Mouse (Mus musculus) mouse trophoblast stem cell (cell line): ENCODE results near the gene Tmem63c.

ENCODE experiments used
- in situ Hi-C, 2 experiments: fragments of 300-500 bp; cut with MseI, MboI; formaldehyde crosslinking; loops; 2 replicates in 1 of 2; 3 replicates in 1 of 2; pipeline ENCODE4 v1.15.1; 2025

The Tmem63c gene

DNA sequence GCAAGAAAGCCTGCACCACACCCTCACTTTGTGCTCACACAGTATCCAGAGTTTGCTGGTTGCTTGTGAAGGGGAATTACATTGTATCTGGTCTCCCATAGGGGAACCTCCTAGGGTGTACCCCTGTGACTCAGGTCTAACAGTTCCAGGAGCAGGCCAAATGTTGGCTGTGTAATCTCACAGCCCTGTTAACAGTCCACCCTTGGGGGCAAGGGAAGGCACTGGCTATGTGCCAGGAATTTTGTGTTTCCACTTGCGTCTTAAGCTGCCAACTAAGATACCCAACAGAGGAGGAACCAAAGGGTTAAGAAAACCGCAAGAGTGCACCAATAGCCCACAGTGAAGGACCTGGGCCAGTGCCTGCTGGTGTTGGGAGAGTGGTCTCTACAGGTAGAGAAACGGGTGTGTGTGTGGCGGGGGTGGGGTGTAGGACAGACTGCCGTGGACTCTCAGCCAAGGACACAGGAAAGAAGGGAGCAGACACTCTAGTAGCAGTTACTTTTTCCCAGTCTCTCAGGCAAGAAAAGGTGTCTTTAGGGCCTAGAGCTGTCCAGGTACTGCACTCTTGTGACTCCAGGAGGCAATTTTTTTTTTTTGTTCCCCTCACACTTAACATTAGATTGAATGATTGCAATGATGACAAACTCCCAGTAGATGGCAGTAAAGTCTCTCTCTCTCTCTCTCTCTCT is 20.8 kb upstream of the Tmem63c start:
- in situ Hi-C loops = no loop called here

DNA sequence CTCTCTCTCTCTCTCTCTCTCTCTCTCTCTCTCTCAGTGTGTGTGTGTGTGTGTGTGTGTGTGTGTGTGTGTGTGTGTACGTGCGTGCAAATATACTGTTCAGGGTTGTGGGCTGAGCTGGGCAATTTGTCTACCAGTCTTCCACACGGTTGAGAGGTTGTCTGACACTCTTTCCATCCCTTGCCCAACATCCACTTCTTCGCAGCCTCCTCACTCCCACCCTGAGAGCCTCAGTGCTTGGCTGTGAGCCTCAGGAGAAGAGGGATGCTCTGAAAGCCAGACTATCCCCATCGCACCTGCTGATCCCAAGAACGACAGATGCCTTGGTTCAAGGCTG is 20.3 kb upstream of the Tmem63c start:
- in situ Hi-C loops = no loop called here

DNA sequence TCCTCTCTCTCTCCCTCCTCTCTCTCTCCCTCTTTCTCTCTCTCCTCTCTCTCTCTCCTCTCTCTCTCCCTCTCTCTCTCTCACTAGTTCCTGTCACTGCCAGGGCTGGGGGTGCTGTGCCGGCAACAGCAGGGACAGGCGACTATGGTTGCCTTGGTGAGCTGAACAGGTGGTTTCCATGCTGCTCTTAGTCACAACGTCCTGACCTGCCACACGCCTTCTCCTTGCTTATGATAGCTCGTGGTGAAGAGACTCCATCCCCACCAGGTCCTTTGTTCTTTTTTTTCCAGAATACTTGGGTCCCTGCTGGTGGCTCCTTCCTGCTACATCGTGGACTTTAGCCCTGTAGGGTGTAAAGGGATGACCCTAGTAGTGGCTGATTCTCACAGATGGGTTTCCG is 18.9 kb upstream of the Tmem63c start:
- in situ Hi-C loops = no loop called here

DNA sequence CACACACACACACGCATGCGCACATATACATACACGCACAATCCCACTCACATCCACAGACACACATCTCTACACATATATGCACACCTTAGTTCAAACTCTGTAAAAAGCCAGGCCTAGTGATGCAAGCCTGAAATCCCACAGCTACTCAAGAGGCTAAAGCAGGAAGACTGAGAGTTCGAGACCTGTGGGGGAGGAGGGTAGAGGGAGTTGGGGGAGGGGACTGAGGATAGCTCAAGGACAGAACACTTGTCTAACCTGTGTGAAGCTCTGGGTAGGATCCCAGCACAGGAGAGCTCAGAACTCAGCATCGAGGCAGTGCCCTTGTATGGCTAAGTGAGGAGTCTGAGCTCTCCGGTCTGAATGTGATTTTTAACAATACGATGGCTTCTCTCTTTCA is 18.3 kb upstream of the Tmem63c start:
- in situ Hi-C loops = no loop called here

DNA sequence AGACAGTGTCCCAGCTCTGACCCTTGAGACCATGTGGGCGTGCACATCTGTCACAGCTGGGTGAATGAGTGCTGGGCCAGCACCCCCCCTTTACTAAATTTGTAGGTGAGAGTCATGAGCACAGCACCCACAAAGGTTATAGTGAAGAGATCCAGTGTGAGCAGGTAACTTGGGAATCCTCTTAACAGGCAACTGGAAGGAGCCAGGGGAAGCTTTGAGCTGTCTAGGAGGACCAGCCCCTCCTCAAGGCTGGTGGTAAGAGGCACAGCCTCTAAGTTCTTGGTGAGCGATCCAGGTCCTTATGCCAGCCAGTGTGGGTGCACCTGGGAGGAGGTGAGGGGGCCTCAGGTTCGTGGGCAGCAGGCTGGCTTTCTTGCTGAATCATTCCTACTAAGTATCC is 17.5 kb upstream of the Tmem63c start:
- in situ Hi-C loops = no loop called here

GRCm38 (mm10) chr12:87004596-87004995 is 16.5 kb upstream of the Tmem63c start:
- in situ Hi-C loops = no loop called here

GRCm38 (mm10) chr12:87017041-87017440 is 4.1 kb upstream of the Tmem63c start:
- in situ Hi-C loops = no loop called here

GRCm38 (mm10) chr12:87018756-87019155 is 2.4 kb upstream of the Tmem63c start:
- in situ Hi-C loops = no loop called here

GRCm38 (mm10) chr12:87022006-87022405 is 866 bp downstream of the Tmem63c start:
- in situ Hi-C loops = no loop called here

DNA sequence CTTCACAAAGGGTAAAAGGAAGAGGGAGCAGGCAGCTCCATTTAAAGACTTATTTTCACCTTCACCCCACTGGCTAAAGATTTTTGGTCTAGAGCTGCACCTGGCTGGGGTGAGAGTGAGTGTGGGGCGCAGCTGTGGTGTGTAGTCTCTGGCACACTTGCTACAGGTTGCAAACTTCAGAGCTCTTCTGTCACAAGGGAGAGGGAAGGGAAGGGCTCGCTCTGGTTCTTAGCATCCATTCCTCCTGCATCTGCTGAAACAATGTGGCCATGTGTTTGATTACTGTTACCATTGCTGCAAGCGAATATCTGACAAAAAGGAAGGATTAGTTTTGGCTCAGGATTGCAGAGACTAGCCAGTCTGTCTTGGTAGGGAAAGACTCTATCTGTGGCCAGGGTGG is 2.3 kb downstream of the Tmem63c start:
- in situ Hi-C loops = no loop called here

GRCm38 (mm10) chr12:87026109-87026870 is 5.2 kb downstream of the Tmem63c start:
- in situ Hi-C loops = no loop called here

GRCm38 (mm10) chr12:87026871-87027240 is 5.7 kb downstream of the Tmem63c start:
- in situ Hi-C loops = no loop called here

GRCm38 (mm10) chr12:87027391-87027790 is 6.3 kb downstream of the Tmem63c start:
- in situ Hi-C loops = no loop called here

DNA sequence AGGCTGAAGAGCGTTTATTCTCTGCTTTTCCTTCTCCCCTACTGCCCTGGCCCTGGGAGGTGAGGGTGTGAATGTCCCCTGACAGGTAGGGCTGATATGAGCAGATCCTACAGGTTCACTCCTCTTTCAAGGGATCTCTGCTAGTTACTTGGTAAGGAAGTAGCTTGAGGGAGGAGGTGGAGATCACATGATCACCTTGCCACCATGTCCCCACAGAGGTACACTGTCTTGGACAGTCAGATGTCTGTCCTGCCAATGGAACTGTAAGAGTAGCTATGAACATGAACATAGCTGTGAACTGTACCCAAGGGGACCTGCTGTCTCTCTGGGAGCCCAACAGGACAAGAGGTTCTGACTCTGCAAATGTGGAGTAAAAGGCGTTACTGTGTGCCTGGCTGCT is 6.9 kb downstream of the Tmem63c start:
- in situ Hi-C loops = no loop called here

- in situ Hi-C loops = no loop called here
Observed at GRCm38 (mm10) chr12:87029251-87029976, 8.3 kb downstream of the Tmem63c start.

GRCm38 (mm10) chr12:87031163-87031763 is 10.1 kb downstream of the Tmem63c start:
- in situ Hi-C loops = no loop called here

- in situ Hi-C loops = no loop called here
Observed at GRCm38 (mm10) chr12:87036631-87037030, 15.5 kb downstream of the Tmem63c start.

DNA sequence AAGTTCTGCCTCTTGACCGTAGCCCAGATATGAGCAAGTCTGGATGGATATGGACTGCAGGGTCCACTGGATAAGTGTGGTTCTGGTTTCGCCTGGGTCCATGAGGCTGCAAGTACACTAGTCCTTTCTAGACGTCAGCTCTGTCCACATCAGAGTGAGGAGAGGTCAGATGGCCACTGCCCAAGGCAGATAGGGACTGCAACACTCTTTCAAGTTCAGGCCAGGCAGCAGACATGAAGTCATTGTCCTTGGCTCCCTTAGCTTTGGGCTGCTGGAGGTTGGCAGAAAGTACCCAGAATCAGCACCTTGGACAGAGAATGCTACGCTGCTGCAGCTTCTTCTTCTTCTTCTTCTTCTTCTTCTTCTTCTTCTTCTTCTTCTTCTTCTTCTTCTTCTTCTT is 19.0 kb downstream of the Tmem63c start:
- in situ Hi-C loops = no loop called here

DNA sequence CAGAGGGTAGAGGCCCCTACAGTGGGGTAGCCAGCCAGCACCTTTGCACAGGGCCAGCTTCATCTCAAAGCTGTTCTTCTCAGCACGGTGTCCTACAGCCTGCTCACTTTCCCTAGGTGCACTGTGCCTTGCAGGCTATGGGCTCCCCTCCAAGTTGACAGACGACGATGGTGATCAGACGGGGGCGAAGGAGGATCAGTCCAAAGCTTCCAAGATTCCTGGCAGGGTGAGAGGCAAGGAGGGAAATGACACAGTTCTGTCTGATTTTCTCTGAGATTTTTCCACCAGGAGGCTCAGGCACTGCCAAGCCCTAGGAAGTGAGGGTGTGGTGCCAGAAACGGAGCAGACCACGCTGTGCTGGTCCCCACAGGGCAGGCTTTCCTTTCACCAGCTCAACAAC is 19.7 kb downstream of the Tmem63c start:
- in situ Hi-C loops = no loop called here

DNA sequence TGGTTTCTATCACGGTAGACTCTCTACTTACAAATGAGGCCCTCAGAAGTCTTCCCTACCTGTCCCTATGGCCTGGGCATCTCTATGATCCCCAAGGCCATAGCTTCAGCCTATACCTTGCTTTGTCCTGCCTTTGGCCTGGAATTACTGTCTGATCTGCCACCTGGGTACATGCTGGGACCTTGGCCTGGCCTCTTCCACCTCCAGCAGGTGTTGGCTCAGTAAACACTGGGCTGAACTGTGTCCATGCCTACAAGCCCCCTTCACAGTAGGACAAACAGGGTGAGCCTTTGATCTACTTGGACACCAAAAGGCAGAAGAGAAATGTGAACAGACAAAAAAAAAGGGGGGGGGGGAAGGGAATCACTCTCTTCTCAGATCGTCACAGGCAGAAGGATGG is 21.3 kb downstream of the Tmem63c start:
- in situ Hi-C loops = no loop called here

DNA sequence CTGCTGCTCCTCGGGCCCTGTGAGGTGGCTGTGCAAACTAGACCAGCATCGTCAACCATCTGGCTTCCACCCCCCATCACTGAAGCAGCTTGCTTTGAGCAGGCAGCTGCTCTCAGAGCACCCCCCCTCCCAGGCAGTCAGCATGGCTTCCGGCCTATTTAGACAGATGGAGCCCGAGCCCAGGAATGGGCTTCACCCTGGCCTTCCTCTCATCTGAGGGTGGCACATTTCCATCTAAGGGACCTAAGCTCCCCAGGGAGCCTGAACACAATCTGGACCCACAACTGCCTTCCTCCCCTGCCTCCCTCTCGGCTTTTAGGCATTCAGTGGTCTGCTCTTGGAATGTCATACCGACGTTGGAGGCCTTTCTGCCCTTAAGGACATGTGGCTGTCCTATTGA is 22.1 kb downstream of the Tmem63c start:
- in situ Hi-C loops = no loop called here

- in situ Hi-C loops = no loop called here
Observed at GRCm38 (mm10) chr12:87044711-87045110, 23.6 kb downstream of the Tmem63c start.

- in situ Hi-C loops = no loop called here
Observed at GRCm38 (mm10) chr12:87047536-87047935, 26.4 kb downstream of the Tmem63c start.
